Mouse (Mus musculus) ES-Bruce4 (cell line): ENCODE data around the gene Ppp2r2d. TPM values are rescaled to one million over a fixed set of nuclear protein-coding genes. Genes with fewer than 3 reads are reported as not detected.

Source experiments
- H3K27ac ChIP-seq: 2 replicates; pipeline ENCODE4 v1.5.1; 2012; ENCODE audit warnings: low read length, inconsistent platforms; ENCODE audit not compliant: insufficient read depth
- H3K27me3 ChIP-seq: 2 replicates; pipeline ENCODE4 v1.6.1; 2012; ENCODE audit warnings: mild to moderate bottlenecking, low read length, inconsistent platforms; ENCODE audit not compliant: control insufficient read depth, poor library complexity, insufficient read depth, severe bottlenecking
- H3K36me3 ChIP-seq: 2 replicates; pipeline ENCODE4 v1.6.1; 2012; ENCODE audit warnings: inconsistent platforms, mild to moderate bottlenecking, low read length, moderate library complexity; ENCODE audit not compliant: control insufficient read depth, poor library complexity, insufficient read depth, severe bottlenecking
- H3K4me1 ChIP-seq: one replicate; pipeline ENCODE4 v1.8.1; 2011; ENCODE audit warnings: low read length; ENCODE audit not compliant: control insufficient read depth, insufficient read depth
- H3K4me3 ChIP-seq: 2 replicates; pipeline ENCODE4 v1.5.1; 2011; ENCODE audit warnings: low read depth, mild to moderate bottlenecking, low read length
- H3K9ac ChIP-seq: 2 replicates; pipeline ENCODE4 v1.6.1; 2012; ENCODE audit warnings: low read depth, mild to moderate bottlenecking, inconsistent platforms; ENCODE audit not compliant: poor library complexity, severe bottlenecking
- H3K9me3 ChIP-seq: replicated peaks from 2 replicates; pipeline ENCODE4 v1.6.1; 2012; ENCODE audit warnings: mild to moderate bottlenecking, low read length, inconsistent platforms; ENCODE audit not compliant: control insufficient read depth, poor library complexity, insufficient read depth, severe bottlenecking
- CTCF ChIP-seq: IDR thresholded peaks from one replicate; pipeline ENCODE4 v1.8.1; 2011; ENCODE audit warnings: low read depth, low read length
- EP300 ChIP-seq: IDR thresholded peaks from 2 replicates; pipeline ENCODE4 v1.6.1; 2011; ENCODE audit warnings: low read depth, low read length; ENCODE audit not compliant: insufficient read depth
- POLR2A ChIP-seq: IDR thresholded peaks from one replicate; pipeline ENCODE4 v1.8.1; 2011; ENCODE audit warnings: low read length; ENCODE audit not compliant: insufficient read depth
- polyA plus RNA-seq: library from polyadenylated mRNA; stranded (reverse); fragments of >200 nt; gene quantifications from 2 replicates; pipeline ENCODE4 v1.2.4, GENCODE M21; 2011; ENCODE audit warnings: low read depth; ENCODE audit not compliant: missing spikeins, insufficient read depth, insufficient read length

Ppp2r2d gene
- polyA plus RNA-seq, 1 experiment = 88.8 TPM

GRCm38 (mm10) chr7:138850083-138850482 is 4.2 kb downstream of the Ppp2r2d start:
- Histone ChIP-seq H3K4me1 (peaks cover 2% of the 10 kb centered on the region), H3K27ac (peak overlapping the region; percentile 98), H3K27me3 (no peaks in the 10 kb centered on the region), H3K4me3 (peak overlapping the region; percentile 38), H3K9me3 (no peaks in the 10 kb centered on the region), H3K9ac (peak overlapping the region; percentile 48; the same call in 1 of the 2 replicates), H3K36me3 (peaks cover 21% of the 10 kb centered on the region)
- TF ChIP-seq EP300 (peak; percentile 96), POLR2A (no peak)

- peaks cover 21% of the 10 kb centered on the region for H3K36me3 ChIP-seq
Measured at GRCm38 (mm10) chr7:138853417-138854031, 7.6 kb downstream of the Ppp2r2d start.

GRCm38 (mm10) chr7:138854201-138854600 is 8.3 kb downstream of the Ppp2r2d start:
- H3K27me3 ChIP-seq = no peaks in the 10 kb centered on the region
- TF ChIP-seq POLR2A (no peak), EP300 (no peak), CTCF (no peak)
- H3K4me3 ChIP-seq = no peak overlapping the region
- H3K36me3 ChIP-seq = peaks cover 24% of the 10 kb centered on the region
- peaks cover 8% of the 10 kb centered on the region for H3K4me1 ChIP-seq
- H3K27ac ChIP-seq = peak overlapping the region; percentile 51
- H3K9me3 ChIP-seq = no peaks in the 10 kb centered on the region
- no peak overlapping the region for H3K9ac ChIP-seq

More at GRCm38 (mm10) chr7:138853417-138854031, 7.6 kb downstream of the Ppp2r2d start:
- no peaks in the 10 kb centered on the region for H3K27me3 ChIP-seq
- no peak overlapping the region for H3K4me3 ChIP-seq
- TF ChIP-seq POLR2A = no peak
- no peak for TF ChIP-seq CTCF
- TF ChIP-seq EP300 = no peak
- peaks cover 8% of the 10 kb centered on the region for H3K4me1 ChIP-seq
- no peak overlapping the region for H3K9ac ChIP-seq
- H3K9me3 ChIP-seq = no peaks in the 10 kb centered on the region
- peak overlapping the region; percentile 66 for H3K27ac ChIP-seq

- Histone ChIP-seq H3K4me3 (no peak overlapping the region), H3K27me3 (no peaks in the 10 kb centered on the region), H3K36me3 (peaks cover 26% of the 10 kb centered on the region), H3K4me1 (peaks cover 10% of the 10 kb centered on the region), H3K9ac (no peak overlapping the region), H3K9me3 (no peaks in the 10 kb centered on the region), H3K27ac (peak overlapping the region; percentile 95)
- peak; percentile 85 for TF ChIP-seq EP300
- TF ChIP-seq CTCF = no peak
- TF ChIP-seq POLR2A = no peak
Measured at GRCm38 (mm10) chr7:138856670-138857069, 10.8 kb downstream of the Ppp2r2d start.

- no peak for TF ChIP-seq CTCF
- TF ChIP-seq POLR2A = no peak
- no peak for TF ChIP-seq EP300
- peaks cover 2% of the 10 kb centered on the region for H3K4me1 ChIP-seq
- peak overlapping the region; percentile 5; the same call in 1 of the 2 replicates for H3K27ac ChIP-seq
- H3K4me3 ChIP-seq = no peak overlapping the region
- H3K27me3 ChIP-seq = no peaks in the 10 kb centered on the region
- H3K36me3 ChIP-seq = peaks cover 26% of the 10 kb centered on the region
- H3K9ac ChIP-seq = no peak overlapping the region
- H3K9me3 ChIP-seq = no peaks in the 10 kb centered on the region
Measured at GRCm38 (mm10) chr7:138863950-138864572, 18.2 kb downstream of the Ppp2r2d start.

- TF ChIP-seq POLR2A (no peak), EP300 (no peak)
- H3K4me3 ChIP-seq = no peak overlapping the region
- peaks cover 28% of the 10 kb centered on the region for H3K36me3 ChIP-seq
Measured at GRCm38 (mm10) chr7:138864776-138865175, 18.9 kb downstream of the Ppp2r2d start.

More at GRCm38 (mm10) chr7:138864776-138865175, 18.9 kb downstream of the Ppp2r2d start:
- H3K27me3 ChIP-seq = no peaks in the 10 kb centered on the region
- H3K4me1 ChIP-seq = peaks cover 2% of the 10 kb centered on the region
- no peak overlapping the region for H3K9ac ChIP-seq
- H3K27ac ChIP-seq = peak overlapping the region; percentile 11; the same call in 1 of the 2 replicates
- no peaks in the 10 kb centered on the region for H3K9me3 ChIP-seq
